In the genomic region with DNA sequence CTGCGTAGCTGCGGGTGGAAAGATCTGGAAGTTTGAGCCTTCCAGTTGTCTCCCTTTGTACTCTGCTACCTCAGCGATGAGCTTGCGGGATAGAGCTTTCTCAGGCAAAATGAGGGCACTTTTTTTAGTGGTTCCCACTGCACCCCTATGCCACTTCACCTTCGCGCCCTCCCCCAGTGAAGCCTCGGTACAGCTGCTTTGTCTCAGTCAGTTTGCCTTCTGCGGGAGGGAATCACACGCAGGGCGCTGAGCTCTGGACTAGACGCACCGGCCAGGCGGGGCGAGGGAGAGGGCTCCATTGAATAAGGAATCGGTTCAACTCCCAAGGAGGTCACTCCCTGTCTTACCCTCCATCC, we compare ENCODE assay signal across 8 mouse cellular contexts. TPM values are rescaled to one million over a fixed set of nuclear protein-coding genes. Genes with fewer than 3 reads are reported as not detected.
DNase-seq lines count a peak whose midpoint lies in the region; ATAC-seq and TF ChIP-seq lines count a peak whose summit lies in the region.

No protein-coding gene starts in this region.

- H3K4me2 ChIP-seq in heart, embryonic 14.5 days (ENCODE audit: low read length) = peak overlapping the region; percentile 85
- H3K4me2 ChIP-seq in forebrain, embryonic 11.5 days (ENCODE audit: low read depth, low read length, severe bottlenecking) = peak overlapping the region; percentile 68
- H3K4me2 ChIP-seq in liver, postnatal 0 days (ENCODE audit: low read depth, low read length) = peak overlapping the region; percentile 18; the same call in 1 of the 2 replicates

- H3K9ac ChIP-seq in heart, embryonic 14.5 days (ENCODE audit: low read length) = 0 out of 2 replicates have a peak overlapping the region, but pooled peaks have one; percentile 38
- peak overlapping the region; percentile 13; the same call in 1 of the 2 replicates for H3K9ac ChIP-seq in ES-E14 (ENCODE audit: insufficient read depth, low read depth, low read length, poor library complexity, severe bottlenecking)
- peak overlapping the region; percentile 70 for H3K9ac ChIP-seq in forebrain, embryonic 11.5 days (ENCODE audit: low read length)
- no peak overlapping the region for H3K9ac ChIP-seq in liver, postnatal 0 days (replicated peaks)

- TF ChIP-seq EP300 in liver, postnatal 0 days (IDR thresholded peaks at IDR 0.05; ENCODE audit: low read depth) = no peak

- no peak overlapping the region for H3K27ac ChIP-seq in heart, embryonic 14.5 days (replicated peaks in 1 of 2; ENCODE audit: control insufficient read depth in 1 of 2, insufficient read depth in 1 of 2, low read depth in 2 of 2, low read length in 2 of 2)
- no peak overlapping the region for H3K27ac ChIP-seq in ES-E14 (ENCODE audit: insufficient read depth, low read depth, low read length, poor library complexity, severe bottlenecking)
- no peak overlapping the region; the same call in 1 of the 2 replicates for H3K27ac ChIP-seq in forebrain, embryonic 11.5 days (ENCODE audit: low read depth, low read length)
- H3K27ac ChIP-seq in liver, postnatal 0 days (ENCODE audit: low read depth) = no peak overlapping the region

- H3K9me3 ChIP-seq in heart, embryonic 14.5 days (ENCODE audit: control insufficient read depth, low read length) = no peaks in the 10 kb centered on the region
- no peaks in the 10 kb centered on the region for H3K9me3 ChIP-seq in ES-E14 (ENCODE audit: control insufficient read depth, insufficient read depth, low read depth, low read length)
- H3K9me3 ChIP-seq in forebrain, embryonic 11.5 days (ENCODE audit: control insufficient read depth, low read length) = no peaks in the 10 kb centered on the region
- no peaks in the 10 kb centered on the region for H3K9me3 ChIP-seq in liver, postnatal 0 days (ENCODE audit: low read length)

- H3K36me3 ChIP-seq in heart, embryonic 14.5 days (ENCODE audit: control insufficient read depth, insufficient read depth, low read length) = no peaks in the 10 kb centered on the region
- H3K36me3 ChIP-seq in ES-E14 (ENCODE audit: control insufficient read depth, insufficient read depth, low read length, poor library complexity, severe bottlenecking) = no peaks in the 10 kb centered on the region
- no peaks in the 10 kb centered on the region for H3K36me3 ChIP-seq in forebrain, embryonic 11.5 days (ENCODE audit: control insufficient read depth, insufficient read depth, low read length)
- no peaks in the 10 kb centered on the region for H3K36me3 ChIP-seq in liver, postnatal 0 days (replicated peaks; ENCODE audit: insufficient read depth, low read length)

- in situ Hi-C loops in ES-E14 (cut with MboI; ENCODE audit: low sequenced_read_pairs in 2 of 2, unreplicated experiment in 2 of 2) = no loop called here

- H3K4me1 ChIP-seq in heart, embryonic 14.5 days (ENCODE audit: control insufficient read depth in 2 of 2, insufficient read depth in 2 of 2, low read length in 2 of 2) = peaks cover 3 to 4% of the 10 kb centered on the region in 2 experiments; a peak in 2 of 4 replicates
- H3K4me1 ChIP-seq in ES-E14 (ENCODE audit: control insufficient read depth in 2 of 2, insufficient read depth in 2 of 2, low read length in 2 of 2, poor library complexity in 1 of 2) = peaks cover 0 to 2% of the 10 kb centered on the region in 2 experiments; a peak in 1 of 4 replicates
- no peaks in the 10 kb centered on the region for H3K4me1 ChIP-seq in forebrain, embryonic 11.5 days (replicated peaks; ENCODE audit: control insufficient read depth, insufficient read depth, low read length)
- H3K4me1 ChIP-seq in liver, postnatal 0 days (ENCODE audit: insufficient read depth) = no peaks in the 10 kb centered on the region

- H3K27me3 ChIP-seq in heart, embryonic 14.5 days (ENCODE audit: control insufficient read depth, insufficient read depth, low read length) = peaks cover 28% of the 10 kb centered on the region
- peaks cover 5% of the 10 kb centered on the region; the same call in 1 of the 2 replicates for H3K27me3 ChIP-seq in forebrain, embryonic 11.5 days (ENCODE audit: control insufficient read depth, insufficient read depth, low read length)
- H3K27me3 ChIP-seq in liver, postnatal 0 days (ENCODE audit: insufficient read depth, low read length) = peaks cover 26% of the 10 kb centered on the region

- WGBS in heart, embryonic 14.5 days = 1% methylated on average over 15 of the region's 15 CpGs
- under 1% methylated on average over 15 of the region's 15 CpGs for WGBS in forebrain, embryonic 11.5 days
- 3% methylated on average over 15 of the region's 15 CpGs for WGBS in liver, postnatal 0 days (ENCODE audit: insufficient replicate concordance)

- H3K4me3 ChIP-seq in heart, embryonic 14.5 days (ENCODE audit: control insufficient read depth in 1 of 2, insufficient read depth in 1 of 2, low read depth in 1 of 2, low read length in 2 of 2) = peak overlapping the region; percentile 35 to 45
- peak overlapping the region; percentile 61 to 72 for H3K4me3 ChIP-seq in ES-E14 (ENCODE audit: insufficient read depth in 1 of 2, low read depth in 1 of 2, low read length in 2 of 2, poor library complexity in 1 of 2, severe bottlenecking in 1 of 2)
- H3K4me3 ChIP-seq in forebrain, embryonic 11.5 days (ENCODE audit: low read depth, low read length) = peak overlapping the region; percentile 52
- H3K4me3 ChIP-seq in liver, postnatal 0 days (ENCODE audit: low read depth, low read length) = no peak overlapping the region

- DNase-seq in heart, adult 8-10 months (ENCODE audit: low spot score) = no peak
- no peak for DNase-seq in ES-E14 (ENCODE audit: low read depth, low spot score)
- peak; percentile 71 for DNase-seq in forebrain, embryonic 11.5 days (ENCODE audit: low spot score)
- DNase-seq in liver, postnatal 0 days = no peak
- DNase-seq in thymus, postnatal 14 days = no peak
- DNase-seq in ovary, adult 18-20 months (ENCODE audit: low spot score) = no peak
- DNase-seq in spleen, adult 18-20 months = no peak

- no peak for TF ChIP-seq CTCF in liver, postnatal 0 days (IDR thresholded peaks at IDR 0.05; ENCODE audit: low read depth)

- no peak for ATAC-seq in heart, embryonic 14.5 days (ENCODE audit: insufficient number of reproducible peaks, insufficient read depth, low FRiP score, low read depth)
- ATAC-seq in forebrain, embryonic 11.5 days (replicated peaks; ENCODE audit: low FRiP score) = peak; percentile 64
- no peak for ATAC-seq in liver, postnatal 0 days

TF ChIP-seq in ES-E14, 5 proteins besides CTCF, POLR2A, EP300 and RAD21:
- TF ChIP-seq HCFC1 (IDR thresholded peaks at IDR 0.05; ENCODE audit: borderline replicate concordance, insufficient read depth, low read length) (no peak), CHD2 (IDR thresholded peaks at IDR 0.05; ENCODE audit: low read depth, low read length) (no peak), ZC3H11A (IDR thresholded peaks at IDR 0.05; ENCODE audit: borderline replicate concordance, low read depth, low read length) (no peak)

RNA-seq across cellular contexts. Expression of gene Ptpro, which starts 0.7 kb away (rescaled TPM):
- polyA plus RNA-seq in heart, embryonic 14.5 days (2014; fragmentation: Nextera tagmentation; extraction: Ambion mirVana) = 2.7 and 4.1 TPM in 2 replicates
- total RNA-seq in heart, adult 8-10 months (2022) = 1 to 10 TPM; 1.6 to 3.4 (median 2.1) TPM
- total RNA-seq in ES-E14 (2012; rRNA removed) = 0.21 and 0.31 TPM in 2 replicates
- 12.5 and 14.4 TPM in 2 replicates for polyA plus RNA-seq in forebrain, embryonic 11.5 days (2014; fragmentation: Nextera tagmentation; extraction: Ambion mirVana)
- 0.75 and 0.86 TPM in 2 replicates for polyA plus RNA-seq in liver, postnatal 0 days (2015; fragmentation: Nextera tagmentation; extraction: Ambion mirVana)

Comparison
In these comparisons a context has a peak if more than half of its experiments do, and no peak if none do; other contexts are left out.
1. H3K4me2 ChIP-seq: peak in every context shown above with its lines; median percentile 85 in heart, embryonic 14.5 days; 68 in forebrain, embryonic 11.5 days; 18 in liver, postnatal 0 days.